Mouse (Mus musculus) bone marrow macrophage, adult 2 months (primary cell): ENCODE measurements around the gene Iqsec1. TPM values are rescaled to one million over a fixed set of nuclear protein-coding genes. Genes with fewer than 3 reads are reported as not detected.

Experiments used
- H3K27ac ChIP-seq: 2 replicates; pipeline ENCODE4 v1.5.1; 2012; ENCODE audit warnings: low read depth, low read length; ENCODE audit not compliant: insufficient read depth
- H3K4me1 ChIP-seq: 2 replicates; pipeline ENCODE4 v1.6.1; 2012; ENCODE audit warnings: low read length; ENCODE audit not compliant: control insufficient read depth, insufficient read depth
- H3K4me3 ChIP-seq: 2 replicates; pipeline ENCODE4 v1.5.1; 2012; ENCODE audit warnings: mild to moderate bottlenecking, low read length, moderate library complexity; ENCODE audit not compliant: insufficient read depth
- CTCF ChIP-seq: IDR thresholded peaks from 2 replicates; pipeline ENCODE4 v1.5.1; 2012; ENCODE audit warnings: low read depth, mild to moderate bottlenecking, low read length, moderate library complexity
- POLR2A ChIP-seq: IDR thresholded peaks from 2 replicates; pipeline ENCODE4 v1.6.1; 2012; ENCODE audit warnings: mild to moderate bottlenecking, low read depth, low read length, borderline replicate concordance
- polyA plus RNA-seq: library from polyadenylated mRNA; stranded (reverse); fragments of >200 nt; gene quantifications from 2 replicates; pipeline ENCODE4 v1.2.4, GENCODE M21; 2012; ENCODE audit not compliant: missing spikeins, insufficient read depth, insufficient read length

Iqsec1 gene
- polyA plus RNA-seq, 1 experiment: 38.2 TPM

DNA sequence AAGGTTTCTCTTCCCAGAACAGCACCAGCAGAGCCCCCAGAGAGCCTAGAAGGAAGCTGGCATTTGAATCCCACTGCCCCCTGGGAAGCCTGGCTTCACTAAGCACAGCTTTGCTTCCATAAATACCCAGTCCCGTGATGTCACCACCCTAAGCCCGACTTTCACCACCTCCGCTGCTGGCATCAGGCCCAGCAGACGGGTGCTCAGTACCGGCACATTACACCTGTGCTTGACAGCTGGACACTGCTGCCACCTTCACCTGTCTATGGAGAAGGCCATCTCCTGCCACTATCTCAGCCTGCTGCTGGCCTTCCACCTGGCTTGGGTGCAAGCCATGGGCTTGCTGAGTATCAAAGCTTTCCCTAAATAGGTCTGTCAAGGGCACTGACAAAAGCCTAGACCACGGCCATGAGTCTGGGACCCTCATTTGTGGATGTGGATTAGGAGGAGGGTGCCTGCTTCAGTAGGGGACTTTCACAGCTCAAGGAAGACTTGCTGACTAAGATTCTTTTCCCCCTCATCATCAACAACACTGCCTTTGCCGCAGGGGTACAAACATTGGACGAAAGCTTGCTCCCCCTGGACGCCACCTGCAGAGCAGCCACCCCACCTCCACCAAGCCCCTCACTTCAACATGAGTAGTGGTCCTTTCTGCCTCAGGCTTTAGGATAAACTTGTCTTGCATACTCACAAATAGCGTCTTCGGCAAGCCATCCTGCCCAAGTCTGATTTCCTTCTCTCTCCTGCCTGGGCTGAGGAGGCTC lies 179.2 kb downstream of the Iqsec1 start:
- no peak overlapping the region for H3K4me3 ChIP-seq
- no peak overlapping the region for H3K27ac ChIP-seq
- TF ChIP-seq CTCF (no peak), POLR2A (no peak)
- peaks cover 11% of the 10 kb centered on the region for H3K4me1 ChIP-seq

DNA sequence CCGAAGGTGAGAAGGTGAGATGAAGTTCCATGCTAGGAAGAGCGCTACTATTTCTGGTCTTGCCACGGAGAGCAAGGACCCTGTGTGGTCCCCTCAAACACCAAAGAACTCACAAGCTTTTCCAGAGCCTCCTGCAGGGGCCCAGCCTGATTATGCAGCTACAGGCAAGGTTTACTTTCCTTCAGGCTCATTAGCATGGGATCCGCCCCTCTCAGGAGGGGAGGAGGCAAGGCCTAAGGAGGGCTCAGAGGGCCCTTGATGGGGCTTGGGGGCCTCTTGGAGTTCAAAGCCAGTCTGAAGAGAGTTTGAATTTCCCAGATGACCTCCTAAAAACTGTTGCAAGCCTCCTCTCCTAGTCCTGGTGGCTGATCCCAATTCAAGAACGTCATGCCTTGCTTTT lies 179.9 kb downstream of the Iqsec1 start:
- H3K4me1 ChIP-seq: peaks cover 11% of the 10 kb centered on the region
- no peak overlapping the region for H3K4me3 ChIP-seq
- no peak for TF ChIP-seq CTCF
- TF ChIP-seq POLR2A: no peak
- H3K27ac ChIP-seq: no peak overlapping the region

DNA sequence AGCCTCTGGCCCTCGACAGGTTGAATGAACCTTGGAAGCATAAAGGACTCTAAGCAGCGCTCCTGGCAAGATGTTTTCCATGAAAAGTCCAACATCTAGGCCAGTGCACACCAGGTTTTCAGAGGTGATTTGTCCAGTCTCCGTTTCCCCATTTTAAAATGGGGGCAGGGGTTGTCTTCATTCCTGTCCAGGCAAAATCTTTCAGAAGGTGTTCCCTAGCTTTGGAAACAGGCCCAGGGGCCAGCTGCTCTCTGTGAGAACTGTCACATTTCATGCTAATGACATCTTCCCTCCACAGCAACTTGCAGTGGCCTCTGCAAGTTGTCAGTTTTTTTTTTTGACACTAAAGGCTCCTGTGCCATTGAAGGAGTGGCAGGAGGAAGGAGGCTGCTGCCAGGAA lies 180.4 kb downstream of the Iqsec1 start:
- Histone ChIP-seq H3K4me3 (no peak overlapping the region), H3K4me1 (peaks cover 11% of the 10 kb centered on the region), H3K27ac (no peak overlapping the region)
- TF ChIP-seq POLR2A (no peak), CTCF (no peak)

DNA sequence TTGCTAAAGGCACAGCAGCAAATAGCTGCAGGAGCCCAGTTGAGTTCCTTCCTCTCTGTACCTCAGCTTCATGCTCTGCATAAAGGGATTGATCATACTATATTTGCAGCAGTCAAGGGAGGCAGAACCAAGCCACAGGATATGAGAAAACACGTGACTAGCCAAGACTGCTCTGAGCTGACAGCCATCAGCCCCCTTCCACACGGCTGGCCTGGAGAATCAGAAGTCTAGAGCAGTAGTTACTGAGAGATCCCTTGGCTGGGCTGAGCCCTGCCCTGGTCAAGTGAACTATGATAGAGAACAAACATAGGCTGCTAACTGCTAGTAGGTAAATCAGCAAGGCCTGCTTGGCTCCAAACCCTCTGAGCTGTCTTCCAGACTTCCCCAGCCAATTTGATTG lies 180.9 kb downstream of the Iqsec1 start:
- TF ChIP-seq POLR2A (no peak), CTCF (no peak)
- peaks cover 11% of the 10 kb centered on the region for H3K4me1 ChIP-seq
- no peak overlapping the region for H3K4me3 ChIP-seq
- H3K27ac ChIP-seq: no peak overlapping the region

- TF ChIP-seq POLR2A (no peak), CTCF (no peak)
- Histone ChIP-seq H3K4me1 (peaks cover 11% of the 10 kb centered on the region), H3K27ac (no peak overlapping the region), H3K4me3 (no peak overlapping the region)
These were observed 181.7 kb downstream of the Iqsec1 start for GRCm38 (mm10) chr6:90806743-90807142.

- no peak overlapping the region for H3K27ac ChIP-seq
These were observed 183.4 kb downstream of the Iqsec1 start for GRCm38 (mm10) chr6:90805101-90805500.

GRCm38 (mm10) chr6:90804646-90805045 lies 183.8 kb downstream of the Iqsec1 start:
- no peak for TF ChIP-seq CTCF
- TF ChIP-seq POLR2A: no peak
- Histone ChIP-seq H3K4me1 (peaks cover 17% of the 10 kb centered on the region), H3K4me3 (no peak overlapping the region), H3K27ac (no peak overlapping the region)

More at GRCm38 (mm10) chr6:90805101-90805500, 183.4 kb downstream of the Iqsec1 start:
- H3K4me3 ChIP-seq: no peak overlapping the region
- no peak for TF ChIP-seq CTCF
- no peak for TF ChIP-seq POLR2A
- H3K4me1 ChIP-seq: peaks cover 17% of the 10 kb centered on the region

- H3K4me3 ChIP-seq: no peak overlapping the region
- no peak for TF ChIP-seq POLR2A
- no peak for TF ChIP-seq CTCF
- H3K27ac ChIP-seq: no peak overlapping the region
- peaks cover 13% of the 10 kb centered on the region for H3K4me1 ChIP-seq
These were observed 185.9 kb downstream of the Iqsec1 start for GRCm38 (mm10) chr6:90802604-90803003.

DNA sequence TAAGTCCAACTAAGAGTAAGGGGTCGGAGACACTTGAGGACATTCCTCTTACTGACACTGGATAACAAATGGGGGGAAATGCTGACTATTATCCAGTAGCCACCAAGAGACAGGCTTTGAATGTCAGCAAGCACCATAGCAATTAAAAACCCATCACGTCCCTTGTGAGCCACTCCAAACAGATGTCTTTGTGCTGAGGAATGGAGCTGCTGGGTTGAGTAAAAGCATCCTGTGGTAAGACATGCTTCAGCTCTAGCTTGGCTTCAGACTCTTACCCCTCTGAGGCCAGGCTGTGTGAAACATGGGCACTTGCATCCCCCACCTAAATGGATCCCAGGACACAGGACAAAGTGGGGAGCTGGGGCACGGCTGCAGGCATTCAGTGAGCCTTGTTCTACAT lies 186.4 kb downstream of the Iqsec1 start:
- TF ChIP-seq CTCF (no peak), POLR2A (no peak)
- H3K27ac ChIP-seq: no peak overlapping the region
- H3K4me3 ChIP-seq: no peak overlapping the region
- peaks cover 8% of the 10 kb centered on the region for H3K4me1 ChIP-seq

GRCm38 (mm10) chr6:90800825-90801224 lies 187.7 kb downstream of the Iqsec1 start:
- Histone ChIP-seq H3K27ac (no peak overlapping the region), H3K4me3 (no peak overlapping the region), H3K4me1 (peaks cover 6% of the 10 kb centered on the region)
- TF ChIP-seq POLR2A (no peak), CTCF (no peak)
